Mouse (Mus musculus): Measurements from ENCODE around the gene Treml2. TPM values are rescaled to one million over a fixed set of nuclear protein-coding genes. Genes with fewer than 3 reads are reported as not detected.

The Treml2 gene
- polyA plus RNA-seq, 1 experiment from 2014 or later, result 0.10 TPM

DNA sequence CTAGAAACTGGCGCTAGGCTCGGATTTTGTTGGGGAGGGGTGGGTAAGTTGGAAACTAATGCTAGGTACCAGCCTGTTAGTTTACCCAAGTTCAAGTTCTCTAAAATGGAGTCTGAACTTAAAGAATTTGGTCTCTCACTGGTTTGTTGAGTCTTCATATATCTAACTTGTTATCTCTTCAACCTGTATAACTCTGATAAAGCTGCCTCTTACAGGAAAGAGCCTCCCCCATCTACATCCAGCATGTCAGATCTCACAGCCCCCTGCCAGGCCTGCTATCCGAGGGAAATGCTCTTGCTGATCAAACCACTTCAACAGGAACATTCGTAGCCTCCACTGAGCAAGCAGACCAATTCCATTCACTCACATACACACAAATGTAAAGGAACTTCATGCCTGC lies 20.3 kb upstream of the Treml2 start:
- Histone ChIP-seq H3K27ac (replicated peaks) (no peak overlapping the region), H3K36me3 (ENCODE audit: control insufficient read depth, insufficient read depth, low read length) (no peaks in the 10 kb centered on the region), H3K4me1 (replicated peaks; ENCODE audit: control insufficient read depth, insufficient read depth) (no peaks in the 10 kb centered on the region), H3K9ac (ENCODE audit: low read length) (no peak overlapping the region), H3K27me3 (ENCODE audit: control insufficient read depth, insufficient read depth, low read length) (no peaks in the 10 kb centered on the region), H3K9me3 (ENCODE audit: control insufficient read depth, low read length) (no peaks in the 10 kb centered on the region), H3K4me2 (replicated peaks; ENCODE audit: low read depth) (no peak overlapping the region), H3K4me3 (ENCODE audit: low read depth, low read length) (no peak overlapping the region)
- 88% methylated on average over 4 of the region's 4 CpGs for WGBS
- ATAC-seq (ENCODE audit: low FRiP score, low TSS enrichment) (no peak), DNase-seq (ENCODE audit: low spot score) (no peak)
- TF ChIP-seq EP300 (optimal IDR thresholded peaks at IDR 0.05) (no peak), CTCF (IDR thresholded peaks at IDR 0.05; ENCODE audit: low read depth) (no peak)

DNA sequence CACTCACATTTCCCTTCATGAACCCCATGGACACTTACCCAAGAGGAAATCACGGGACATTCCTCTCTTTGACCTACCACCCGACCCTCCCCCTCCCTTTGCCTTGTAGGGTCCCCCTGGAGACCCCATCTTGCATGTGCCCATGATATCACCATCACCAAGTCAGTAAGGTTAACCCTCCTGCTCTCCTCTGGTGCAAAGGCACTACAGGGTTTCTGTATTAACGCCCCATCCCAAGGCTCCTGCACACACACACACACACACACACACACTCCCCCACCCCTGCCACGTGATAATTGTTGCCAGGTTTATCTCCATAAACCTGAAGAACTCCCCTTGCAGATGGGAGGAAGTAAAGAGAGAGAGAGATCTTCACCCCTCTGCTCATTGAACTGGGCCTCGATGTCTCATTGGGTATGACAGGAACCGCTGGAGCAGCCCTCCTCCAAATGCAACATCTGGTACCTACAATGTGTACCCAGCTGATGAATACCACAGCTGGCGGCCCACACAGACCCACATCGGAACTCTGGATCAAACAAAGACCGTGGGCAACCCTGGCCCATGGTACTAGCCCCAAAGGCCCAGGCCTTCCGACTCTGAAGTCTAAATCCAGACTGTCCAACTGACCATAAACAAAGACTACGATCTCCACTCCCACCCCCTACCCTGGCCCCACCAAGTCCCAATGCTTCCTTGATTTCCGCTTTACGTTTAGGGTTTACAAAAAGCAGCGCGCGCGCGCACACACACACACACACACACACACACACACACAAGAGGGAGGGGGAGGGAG lies 18.2 kb upstream of the Treml2 start:
- H3K4me1 ChIP-seq (replicated peaks; ENCODE audit: control insufficient read depth, insufficient read depth), result no peaks in the 10 kb centered on the region

DNA sequence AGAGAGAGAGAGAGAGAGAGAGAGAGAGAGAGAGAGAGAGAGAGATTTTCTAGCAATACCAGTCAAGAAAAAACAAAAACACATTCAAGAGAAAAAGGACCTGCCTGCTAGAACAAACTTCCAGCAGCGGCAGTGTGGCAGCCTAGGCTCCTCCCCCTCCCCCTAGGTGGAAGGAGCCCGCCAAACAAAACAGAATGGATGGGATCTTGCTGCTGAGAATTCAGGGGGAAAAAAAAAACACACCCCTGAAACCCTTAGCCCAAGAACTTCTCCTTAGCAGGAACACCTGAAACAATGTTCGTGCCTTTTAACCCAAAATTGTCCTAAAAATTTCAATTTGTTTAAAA lies 17.6 kb upstream of the Treml2 start:
- no peaks in the 10 kb centered on the region for H3K27me3 ChIP-seq (ENCODE audit: control insufficient read depth, insufficient read depth, low read length)
- H3K27ac ChIP-seq (replicated peaks), result no peak overlapping the region
- peak overlapping the region; percentile 5; the same call in 1 of the 2 replicates for H3K9ac ChIP-seq (ENCODE audit: low read length)
- ATAC-seq (ENCODE audit: low FRiP score, low TSS enrichment) (no peak), DNase-seq (ENCODE audit: low spot score) (peak; percentile 24)
- H3K9me3 ChIP-seq (ENCODE audit: control insufficient read depth, low read length), result no peaks in the 10 kb centered on the region
- 0 out of 2 replicates have a peak overlapping the region, but pooled peaks have one; percentile 18 for H3K4me3 ChIP-seq (ENCODE audit: low read depth, low read length)
- WGBS, result 4% methylated on average over 3 of the region's 3 CpGs
- H3K4me2 ChIP-seq (replicated peaks; ENCODE audit: low read depth), result peak overlapping the region; percentile 38
- H3K4me1 ChIP-seq (replicated peaks; ENCODE audit: control insufficient read depth, insufficient read depth), result no peaks in the 10 kb centered on the region
- TF ChIP-seq EP300 (optimal IDR thresholded peaks at IDR 0.05) (no peak), CTCF (IDR thresholded peaks at IDR 0.05; ENCODE audit: low read depth) (no peak)
- no peaks in the 10 kb centered on the region for H3K36me3 ChIP-seq (ENCODE audit: control insufficient read depth, insufficient read depth, low read length)

More for the DNA sequence above, 18.2 kb upstream of the Treml2 start:
- Histone ChIP-seq H3K27me3 (ENCODE audit: control insufficient read depth, insufficient read depth, low read length) (no peaks in the 10 kb centered on the region), H3K27ac (replicated peaks) (no peak overlapping the region), H3K36me3 (ENCODE audit: control insufficient read depth, insufficient read depth, low read length) (no peaks in the 10 kb centered on the region), H3K4me3 (ENCODE audit: low read depth, low read length) (0 out of 2 replicates have a peak overlapping the region, but pooled peaks have one; percentile 18), H3K9me3 (ENCODE audit: control insufficient read depth, low read length) (no peaks in the 10 kb centered on the region), H3K9ac (ENCODE audit: low read length) (peak overlapping the region; percentile 5; the same call in 1 of the 2 replicates), H3K4me2 (replicated peaks; ENCODE audit: low read depth) (peak overlapping the region; percentile 38)
- 22% methylated on average over 18 of the region's 18 CpGs for WGBS
- TF ChIP-seq EP300 (optimal IDR thresholded peaks at IDR 0.05) (no peak), CTCF (IDR thresholded peaks at IDR 0.05; ENCODE audit: low read depth) (no peak)
- DNase-seq (ENCODE audit: low spot score), result no peak
- ATAC-seq (ENCODE audit: low FRiP score, low TSS enrichment), result peak; percentile 47; the same call in 1 of the 2 replicates

- no peaks in the 10 kb centered on the region for H3K9me3 ChIP-seq (ENCODE audit: control insufficient read depth, low read length)
- TF ChIP-seq EP300 (optimal IDR thresholded peaks at IDR 0.05), result no peak
- peak; percentile 30; the same call in 1 of the 2 replicates for TF ChIP-seq CTCF (IDR thresholded peaks at IDR 0.05; ENCODE audit: low read depth)
- no peak for DNase-seq (ENCODE audit: low spot score)
- no peak overlapping the region for H3K4me2 ChIP-seq (replicated peaks; ENCODE audit: low read depth)
- WGBS, result 44% methylated on average over 1 of the region's 1 CpGs
- no peak for ATAC-seq (ENCODE audit: low FRiP score, low TSS enrichment)
- H3K4me1 ChIP-seq (replicated peaks; ENCODE audit: control insufficient read depth, insufficient read depth), result no peaks in the 10 kb centered on the region
- no peak overlapping the region for H3K27ac ChIP-seq (replicated peaks)
- H3K27me3 ChIP-seq (ENCODE audit: control insufficient read depth, insufficient read depth, low read length), result no peaks in the 10 kb centered on the region
- H3K9ac ChIP-seq (ENCODE audit: low read length), result no peak overlapping the region
- no peak overlapping the region for H3K4me3 ChIP-seq (ENCODE audit: low read depth, low read length)
- H3K36me3 ChIP-seq (ENCODE audit: control insufficient read depth, insufficient read depth, low read length), result no peaks in the 10 kb centered on the region
Observed at GRCm38 (mm10) chr17:48286765-48287164, 12.5 kb upstream of the Treml2 start.

DNA sequence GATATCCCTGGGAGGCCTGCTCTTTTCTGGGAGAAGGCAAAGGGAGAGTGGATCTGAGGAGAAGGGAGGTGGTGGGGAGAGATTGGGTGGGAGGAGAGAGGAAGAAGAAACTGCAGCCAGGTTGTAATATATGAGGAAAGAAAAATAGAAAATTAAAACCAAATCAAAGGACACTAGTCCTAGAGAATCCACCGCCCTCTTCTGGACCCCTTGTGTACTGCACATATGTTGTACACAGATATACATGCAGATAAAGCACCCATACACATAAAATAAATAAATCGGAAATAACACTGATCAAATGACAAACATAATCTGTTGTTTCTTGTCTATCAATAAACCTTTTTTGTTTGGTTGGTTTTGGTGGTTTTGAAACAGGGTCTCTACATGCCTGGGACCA lies 12.0 kb upstream of the Treml2 start:
- Histone ChIP-seq H3K4me3 (ENCODE audit: low read depth, low read length) (no peak overlapping the region), H3K27ac (replicated peaks) (no peak overlapping the region), H3K36me3 (ENCODE audit: control insufficient read depth, insufficient read depth, low read length) (no peaks in the 10 kb centered on the region), H3K4me2 (replicated peaks; ENCODE audit: low read depth) (no peak overlapping the region), H3K4me1 (replicated peaks; ENCODE audit: control insufficient read depth, insufficient read depth) (no peaks in the 10 kb centered on the region), H3K27me3 (ENCODE audit: control insufficient read depth, insufficient read depth, low read length) (no peaks in the 10 kb centered on the region), H3K9me3 (ENCODE audit: control insufficient read depth, low read length) (no peaks in the 10 kb centered on the region), H3K9ac (ENCODE audit: low read length) (no peak overlapping the region)
- 67% methylated on average over 2 of the region's 2 CpGs for WGBS
- ATAC-seq (ENCODE audit: low FRiP score, low TSS enrichment), result no peak
- TF ChIP-seq EP300 (optimal IDR thresholded peaks at IDR 0.05) (no peak), CTCF (IDR thresholded peaks at IDR 0.05; ENCODE audit: low read depth) (peak; percentile 43)
- no peak for DNase-seq (ENCODE audit: low spot score)

DNA sequence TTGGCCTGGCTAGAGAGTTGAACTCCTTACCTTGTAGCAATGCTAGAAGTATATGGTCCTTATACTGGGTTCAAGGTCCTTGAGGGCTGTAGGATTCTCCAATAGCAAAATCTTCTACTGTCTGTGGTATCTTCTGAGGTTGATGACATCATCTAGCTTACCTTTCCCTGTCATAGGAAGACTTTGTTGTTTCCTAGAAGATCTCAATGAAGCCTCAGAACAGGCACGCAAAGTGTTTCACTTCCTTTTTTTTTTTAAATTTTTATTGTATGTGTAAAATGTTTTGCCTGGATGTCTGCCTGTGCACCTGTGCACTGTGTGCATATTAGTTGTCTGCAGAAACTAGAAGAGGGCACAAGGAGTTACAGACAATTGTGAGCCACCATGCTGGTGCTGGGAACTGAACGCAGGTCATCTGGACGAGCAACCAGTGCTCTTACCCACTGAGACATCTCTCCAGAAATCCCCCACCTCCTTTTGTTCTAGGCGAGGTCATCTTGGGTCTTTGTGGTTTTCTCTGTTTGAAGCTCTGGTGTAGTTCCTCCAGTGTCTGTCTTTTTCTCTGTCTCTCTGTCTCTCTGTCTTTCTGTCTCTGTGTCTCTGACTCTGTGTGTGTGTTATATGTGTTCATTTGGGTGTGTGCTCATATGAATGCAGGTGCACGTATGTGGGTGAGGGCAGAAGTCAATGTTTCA lies 5.7 kb upstream of the Treml2 start:
- Histone ChIP-seq H3K9ac (ENCODE audit: low read length) (no peak overlapping the region), H3K27ac (replicated peaks) (no peak overlapping the region), H3K4me3 (ENCODE audit: low read depth, low read length) (no peak overlapping the region), H3K27me3 (ENCODE audit: control insufficient read depth, insufficient read depth, low read length) (no peaks in the 10 kb centered on the region), H3K36me3 (ENCODE audit: control insufficient read depth, insufficient read depth, low read length) (no peaks in the 10 kb centered on the region), H3K4me1 (replicated peaks; ENCODE audit: control insufficient read depth, insufficient read depth) (no peaks in the 10 kb centered on the region), H3K4me2 (replicated peaks; ENCODE audit: low read depth) (no peak overlapping the region), H3K9me3 (ENCODE audit: control insufficient read depth, low read length) (no peaks in the 10 kb centered on the region)
- ATAC-seq (ENCODE audit: low FRiP score, low TSS enrichment) (no peak), DNase-seq (ENCODE audit: low spot score) (no peak)
- TF ChIP-seq EP300 (optimal IDR thresholded peaks at IDR 0.05), result no peak
- no peak for TF ChIP-seq CTCF (IDR thresholded peaks at IDR 0.05; ENCODE audit: low read depth)
- 82% methylated on average over 5 of the region's 5 CpGs for WGBS
